Mouse (Mus musculus): ENCODE results near the gene Gm5795.
"Not testable (repeated sequence)": the region's sequence is repeated elsewhere in the genome, so short reads cannot be mapped to it uniquely, and the experiment has no call there.

Gene Gm5795

DNA sequence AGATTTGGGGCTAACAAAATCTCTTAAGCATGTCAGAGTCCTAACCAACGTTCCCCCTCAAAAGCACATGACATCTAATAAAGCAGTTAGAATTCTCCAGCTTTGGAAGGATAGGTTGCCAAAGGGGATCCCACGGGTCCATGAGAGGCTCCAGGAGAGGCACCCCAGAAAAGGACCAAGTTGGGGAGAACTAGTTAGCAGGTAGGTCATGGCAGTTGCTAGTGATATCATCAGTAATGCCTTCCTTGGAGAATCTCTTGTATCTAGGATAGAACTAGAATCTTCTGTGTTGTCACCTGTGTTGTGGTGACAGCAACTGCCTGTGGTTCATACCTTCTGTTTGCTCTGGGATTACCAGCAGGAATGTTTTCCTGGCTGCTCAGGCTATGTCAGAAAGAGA is at the start of gene Gm5795:
Gene Gm5795, plus strand, starts transcription at position 301 of the 400 bp plus-strand sequence.
- not testable (repeated sequence) for DNase-seq

- DNase-seq = not testable (repeated sequence)
These were observed 20.5 kb downstream of the Gm5795 start, which contains the start of gene D830030K20Rik for GRCm38 (mm10) chr14:3208272-3209152. D830030K20Rik (plus strand) TSS chr14:3208488.

DNA sequence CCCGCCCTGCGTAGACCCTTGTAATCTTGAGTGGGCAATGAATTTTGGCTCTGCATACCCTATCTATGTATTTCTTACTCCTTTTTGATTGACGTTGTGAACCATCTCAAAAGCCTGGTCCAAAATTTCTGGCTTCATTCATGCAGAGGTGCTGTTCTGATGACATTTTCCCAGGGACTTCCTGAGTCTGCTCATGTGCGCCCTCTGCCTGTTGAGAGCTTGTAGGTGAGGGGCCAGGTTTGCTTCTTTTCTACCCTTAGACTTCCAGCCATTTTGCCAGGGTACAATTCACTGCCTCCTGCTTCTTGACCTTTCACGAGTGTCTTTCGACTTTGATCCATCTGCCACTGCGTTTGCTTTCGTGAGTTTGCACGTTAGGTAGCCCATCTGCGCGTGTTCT is 21.3 kb downstream of the Gm5795 start:
- peak; percentile 0 for DNase-seq
